24 mouse cellular contexts compared by ENCODE assay signal in the genomic region with DNA sequence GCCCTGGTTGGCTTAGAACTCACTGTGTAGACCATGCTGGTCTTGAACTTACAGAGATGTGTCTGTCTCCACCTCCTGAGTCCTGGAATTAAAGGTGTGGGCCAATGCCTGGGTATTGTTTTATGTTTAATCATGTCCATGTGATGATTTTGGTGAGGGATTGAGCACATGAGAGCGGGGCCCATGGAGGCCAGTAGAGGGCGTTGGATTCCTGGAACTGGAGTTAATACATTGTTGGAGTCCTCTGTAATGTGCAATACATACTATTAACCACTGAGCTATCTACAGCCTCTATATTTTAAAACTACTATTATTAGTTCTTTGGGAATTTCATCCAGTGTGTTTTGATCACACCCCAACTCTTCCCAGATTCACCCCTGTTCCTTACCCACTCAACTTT. TPM values are rescaled to one million over a fixed set of nuclear protein-coding genes. Genes with fewer than 3 reads are reported as not detected.
A peak's percentile ranks its signal among the peaks of the same experiment; 100 is the strongest.
DNase-seq lines count a peak whose midpoint lies in the region; ATAC-seq and TF ChIP-seq lines count a peak whose summit lies in the region.
"Had no signal": no experiment of that assay in that cellular context is flagged by ENCODE, and none has a peak within 500 bp of the region (broad histone marks: within the 10 kb centered on the region; RNA-seq: fewer than 3 reads in every experiment).

No protein-coding gene starts in this region.

- no peaks in the 10 kb centered on the region for H3K36me3 ChIP-seq in ES-Bruce4 (ENCODE audit: control insufficient read depth, insufficient read depth, low read length, poor library complexity, severe bottlenecking)
- H3K36me3 ChIP-seq in stomach, postnatal 0 days (ENCODE audit: control insufficient read depth, insufficient read depth, low read length): no peaks in the 10 kb centered on the region
- H3K36me3 ChIP-seq: embryonic facial prominence, embryonic 10.5 days; embryonic facial prominence, embryonic 12.5 days; forebrain, embryonic 15.5 days had no signal

- TF ChIP-seq EP300 in ES-Bruce4 (IDR thresholded peaks at IDR 0.05; ENCODE audit: insufficient read depth, low read depth, low read length): no peak
- no peak for TF ChIP-seq EP300 in stomach, postnatal 0 days (optimal IDR thresholded peaks at IDR 0.05)

- H3K9me3 ChIP-seq in ES-Bruce4 (replicated peaks; ENCODE audit: control insufficient read depth, insufficient read depth, low read length, poor library complexity, severe bottlenecking): no peaks in the 10 kb centered on the region; the same call in 1 of the 2 replicates
- H3K9me3 ChIP-seq in stomach, postnatal 0 days (ENCODE audit: control insufficient read depth, low read length): no peaks in the 10 kb centered on the region
- H3K9me3 ChIP-seq: embryonic facial prominence, embryonic 12.5 days; forebrain, embryonic 13.5 days; forebrain, embryonic 15.5 days had no signal

- no peak for TF ChIP-seq CTCF in layer of hippocampus, adult 2 months (conservative IDR thresholded peaks at IDR 0.05)
- TF ChIP-seq CTCF in ES-Bruce4 (IDR thresholded peaks at IDR 0.05; ENCODE audit: low read depth, low read length): peak; percentile 6
- 0 out of 2 replicates have a peak, but pooled peaks have one; percentile 4 for TF ChIP-seq CTCF in stomach, postnatal 0 days (IDR thresholded peaks at IDR 0.05; ENCODE audit: low read depth)

- no peak for TF ChIP-seq POLR2A in ES-Bruce4 (IDR thresholded peaks at IDR 0.05; ENCODE audit: insufficient read depth, low read length)

- H3K27ac ChIP-seq in layer of hippocampus, adult 2 months: peak overlapping the region; percentile 57; the same call in 1 of the 2 replicates
- H3K27ac ChIP-seq in ES-Bruce4 (ENCODE audit: insufficient read depth, low read length): no peak overlapping the region
- H3K27ac ChIP-seq in stomach, postnatal 0 days (replicated peaks): no peak overlapping the region
- H3K27ac ChIP-seq: embryonic facial prominence, embryonic 10.5 days; embryonic facial prominence, embryonic 12.5 days; forebrain, embryonic 13.5 days; forebrain, embryonic 15.5 days had no signal

- DNase-seq in layer of hippocampus, adult 2 months (ENCODE audit: low spot score in 2 of 2): no peak
- DNase-seq in layer of hippocampus, adult 9-11 months: no peak
- peak; percentile 52 for DNase-seq in R1 (ENCODE audit: low read depth, low spot score)
- DNase-seq in stomach, postnatal 0 days (ENCODE audit: low spot score): no peak
- no peak for DNase-seq in urinary bladder, adult 2 months (ENCODE audit: low spot score)
- DNase-seq in cerebellum, adult 9-11 months: no peak
- DNase-seq: adrenal gland, adult 2 months; adrenal gland, postnatal 10 days; adrenal gland, postnatal 25 days; B cell, adult 2 months; cerebellum, adult 11 months; cerebellum, adult 18-20 months; cerebellum, adult 8-10 months; cerebellum, postnatal 10 days; cerebellum, postnatal 25 days; forebrain, postnatal 0 days had no signal

- H3K27me3 ChIP-seq in ES-Bruce4 (ENCODE audit: control insufficient read depth, insufficient read depth, low read length, poor library complexity, severe bottlenecking): no peaks in the 10 kb centered on the region
- no peaks in the 10 kb centered on the region for H3K27me3 ChIP-seq in stomach, postnatal 0 days (ENCODE audit: control insufficient read depth, insufficient read depth, low read length)
- H3K27me3 ChIP-seq: embryonic facial prominence, embryonic 12.5 days; forebrain, embryonic 13.5 days; forebrain, embryonic 15.5 days; Patski had no signal

- WGBS in stomach, postnatal 0 days: 99% methylated on average over 2 of the region's 2 CpGs

- H3K4me2 ChIP-seq in stomach, postnatal 0 days (replicated peaks; ENCODE audit: low read depth): no peak overlapping the region
- H3K4me2 ChIP-seq: embryonic facial prominence, embryonic 12.5 days; forebrain, embryonic 13.5 days; forebrain, embryonic 15.5 days had no signal

- no peak overlapping the region for H3K9ac ChIP-seq in ES-Bruce4 (ENCODE audit: low read depth, poor library complexity, severe bottlenecking)
- H3K9ac ChIP-seq in stomach, postnatal 0 days (ENCODE audit: low read length): no peak overlapping the region
- H3K9ac ChIP-seq: embryonic facial prominence, embryonic 12.5 days; forebrain, embryonic 13.5 days; forebrain, embryonic 15.5 days; forebrain, postnatal 0 days had no signal

- no peak overlapping the region for H3K4me3 ChIP-seq in layer of hippocampus, adult 2 months
- H3K4me3 ChIP-seq in ES-Bruce4 (ENCODE audit: low read depth, low read length): no peak overlapping the region
- no peak overlapping the region for H3K4me3 ChIP-seq in stomach, postnatal 0 days (ENCODE audit: low read depth, low read length)
- H3K4me3 ChIP-seq: embryonic facial prominence, embryonic 10.5 days; embryonic facial prominence, embryonic 12.5 days; forebrain, embryonic 13.5 days; forebrain, embryonic 15.5 days had no signal

- no peaks in the 10 kb centered on the region for H3K4me1 ChIP-seq in ES-Bruce4 (ENCODE audit: control insufficient read depth, insufficient read depth, low read length)
- H3K4me1 ChIP-seq in stomach, postnatal 0 days (replicated peaks; ENCODE audit: control insufficient read depth, insufficient read depth): no peaks in the 10 kb centered on the region
- H3K4me1 ChIP-seq: embryonic facial prominence, embryonic 12.5 days; forebrain, embryonic 13.5 days; forebrain, embryonic 15.5 days had no signal

- ATAC-seq in stomach, postnatal 0 days (ENCODE audit: low FRiP score, low TSS enrichment): no peak
- ATAC-seq in activated CD4-positive, CD25-positive, alpha-beta regulatory T cell, adult 4 months: no peak
- ATAC-seq: CD4-positive, CD25-positive, alpha-beta regulatory T cell, adult 4 months; forebrain, embryonic 13.5 days; forebrain, embryonic 15.5 days; forebrain, postnatal 0 days; Patski had no signal

RNA-seq across cellular contexts. Expression of a gene that starts 27.2 kb away (rescaled TPM):
- total RNA-seq in layer of hippocampus, adult 2 months (2021): under 1 TPM; 0.64 to 0.71 TPM
- polyA plus RNA-seq in ES-Bruce4 (2011; ENCODE audit: insufficient read depth, insufficient read length, low read depth, missing spikeins): 5.8 and 5.9 TPM in 2 replicates
- 3.0 and 4.0 TPM in 2 replicates for polyA plus RNA-seq in stomach, postnatal 0 days (2015; fragmentation: Nextera tagmentation; extraction: Ambion mirVana)
- polyA plus RNA-seq in activated CD4-positive, CD25-positive, alpha-beta regulatory T cell, adult 4 months (2017; shearing (Covaris generic)): 1 to 10 TPM; 3.4 to 6.0 TPM
- 7.1 and 7.7 TPM in 2 replicates for polyA plus RNA-seq in urinary bladder, adult 2 months (2012; rRNA removed)
